Mouse (Mus musculus): ENCODE data around the gene Txndc15. TPM values are rescaled to one million over a fixed set of nuclear protein-coding genes. Genes with fewer than 3 reads are reported as not detected.

Gene Txndc15
- total RNA-seq, 2 experiments from 2014 or later, result 62.9 to 68.8 TPM

DNA sequence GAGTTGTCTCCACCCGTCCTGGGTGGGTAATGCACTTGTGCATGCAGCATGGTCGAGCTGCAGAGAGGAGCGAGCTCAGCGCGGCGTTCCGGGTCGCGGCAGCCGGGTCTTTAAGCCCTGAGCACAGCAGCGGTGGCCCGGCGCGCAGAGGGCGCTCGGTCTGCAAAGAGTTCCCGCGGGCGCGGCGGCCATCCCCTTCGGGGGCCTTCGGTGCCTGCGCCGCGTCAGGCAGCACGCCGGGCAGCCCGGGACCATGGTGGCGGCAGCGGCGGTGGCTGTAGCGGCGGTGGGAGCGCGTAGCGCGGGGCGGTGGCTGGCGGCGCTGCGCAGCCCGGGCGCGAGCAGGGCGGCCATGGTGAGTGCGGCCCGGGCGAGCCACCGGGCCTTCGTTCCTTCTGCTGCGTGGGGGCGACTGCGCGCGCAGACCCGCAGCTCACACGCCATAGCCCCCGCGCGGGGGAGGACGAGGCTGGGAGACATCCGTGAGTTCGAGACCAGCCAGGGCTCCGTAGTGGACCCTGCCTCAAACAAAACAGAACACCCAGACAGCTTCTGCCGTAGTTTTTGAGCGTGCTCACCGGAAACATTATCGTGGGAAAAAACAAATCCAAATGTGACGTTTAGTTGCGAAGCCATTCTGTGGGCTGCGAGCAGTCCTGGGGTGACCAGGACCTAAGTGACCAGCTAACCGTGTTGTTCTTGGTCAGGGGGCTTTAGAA lies 12.8 kb downstream of the Txndc15 start, which contains the start of gene Pcbd2:
Gene Pcbd2 (plus strand): TSS at position 249 of the 719 bp plus-strand sequence.
- DNase-seq (ENCODE audit: extremely low spot score in 1 of 2, low spot score in 2 of 2), result peak; percentile 76 to 93
- intact Hi-C loops (cut with DNase I), result loop anchor here (2.0 kb wide), 1 partner anchor 32 kb away; no protein-coding TSS in a partner anchor

DNA sequence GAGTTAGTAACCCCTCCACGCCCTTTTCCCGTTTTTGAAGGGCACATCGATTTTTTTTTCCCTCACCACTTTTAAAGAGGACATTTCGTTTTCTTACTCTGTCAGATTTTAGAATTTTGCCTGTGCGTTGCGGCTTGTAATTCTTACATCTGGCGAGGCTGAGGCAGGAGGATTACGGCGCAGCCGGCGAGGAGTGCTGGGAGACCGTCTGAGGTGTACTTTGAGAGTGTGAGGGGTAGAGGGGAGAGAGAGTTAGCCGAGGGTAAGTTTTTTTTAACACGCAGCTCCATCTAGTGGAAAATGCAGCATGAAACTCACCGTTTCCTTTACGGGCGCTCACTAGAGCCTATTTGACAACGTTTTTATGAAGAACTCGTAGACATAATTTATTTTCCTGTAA lies 13.4 kb downstream of the Txndc15 start:
- intact Hi-C loops (cut with DNase I), result loop anchor here (2.0 kb wide), 1 partner anchor 33 kb away; no protein-coding TSS in a partner anchor
- peak; percentile 69 for DNase-seq (ENCODE audit: extremely low spot score in 1 of 2, low spot score in 2 of 2)

DNA sequence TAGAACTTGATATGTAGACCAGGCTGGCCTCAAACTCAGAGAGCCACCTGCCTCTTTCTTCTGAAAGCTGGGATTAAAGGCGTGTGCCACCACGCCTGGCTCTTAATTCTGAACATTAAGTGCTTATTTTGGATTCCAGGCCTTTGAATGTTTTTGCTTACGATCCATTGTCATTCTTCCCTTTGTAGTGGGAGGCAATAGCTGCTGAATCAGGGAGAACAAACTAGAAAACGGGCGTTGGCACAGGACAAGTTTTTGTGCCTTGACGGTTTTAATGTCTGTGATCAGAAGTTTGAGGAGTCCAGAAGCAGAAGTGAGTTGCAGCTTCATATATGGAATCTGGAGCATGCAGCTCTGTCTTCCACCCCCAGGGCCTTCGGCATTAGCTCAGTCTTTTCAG lies 16.3 kb downstream of the Txndc15 start:
- no peak for DNase-seq (ENCODE audit: extremely low spot score in 1 of 2, low spot score in 2 of 2)
- intact Hi-C loops (cut with DNase I), result no loop called here

DNA sequence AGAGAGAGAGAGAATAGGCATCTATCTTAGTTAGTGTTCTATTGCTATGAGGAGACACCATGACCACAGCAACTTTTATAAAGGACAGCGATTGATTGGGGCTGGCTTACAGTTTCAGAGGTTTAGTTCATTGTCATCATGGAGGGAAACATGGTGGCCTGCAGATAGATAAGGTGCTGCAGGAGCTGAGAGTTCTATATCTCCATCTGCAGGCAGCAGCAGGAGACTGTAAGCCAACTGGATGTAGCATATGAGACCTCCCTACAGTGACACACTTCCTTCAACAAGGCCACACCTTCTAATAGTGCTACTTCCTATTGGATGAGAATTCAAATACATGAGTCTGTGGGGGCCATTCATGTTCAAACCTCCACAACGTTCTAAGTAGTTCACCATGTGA lies 17.7 kb downstream of the Txndc15 start:
- intact Hi-C loops (cut with DNase I), result no loop called here
- DNase-seq (ENCODE audit: extremely low spot score in 1 of 2, low spot score in 2 of 2), result no peak

DNA sequence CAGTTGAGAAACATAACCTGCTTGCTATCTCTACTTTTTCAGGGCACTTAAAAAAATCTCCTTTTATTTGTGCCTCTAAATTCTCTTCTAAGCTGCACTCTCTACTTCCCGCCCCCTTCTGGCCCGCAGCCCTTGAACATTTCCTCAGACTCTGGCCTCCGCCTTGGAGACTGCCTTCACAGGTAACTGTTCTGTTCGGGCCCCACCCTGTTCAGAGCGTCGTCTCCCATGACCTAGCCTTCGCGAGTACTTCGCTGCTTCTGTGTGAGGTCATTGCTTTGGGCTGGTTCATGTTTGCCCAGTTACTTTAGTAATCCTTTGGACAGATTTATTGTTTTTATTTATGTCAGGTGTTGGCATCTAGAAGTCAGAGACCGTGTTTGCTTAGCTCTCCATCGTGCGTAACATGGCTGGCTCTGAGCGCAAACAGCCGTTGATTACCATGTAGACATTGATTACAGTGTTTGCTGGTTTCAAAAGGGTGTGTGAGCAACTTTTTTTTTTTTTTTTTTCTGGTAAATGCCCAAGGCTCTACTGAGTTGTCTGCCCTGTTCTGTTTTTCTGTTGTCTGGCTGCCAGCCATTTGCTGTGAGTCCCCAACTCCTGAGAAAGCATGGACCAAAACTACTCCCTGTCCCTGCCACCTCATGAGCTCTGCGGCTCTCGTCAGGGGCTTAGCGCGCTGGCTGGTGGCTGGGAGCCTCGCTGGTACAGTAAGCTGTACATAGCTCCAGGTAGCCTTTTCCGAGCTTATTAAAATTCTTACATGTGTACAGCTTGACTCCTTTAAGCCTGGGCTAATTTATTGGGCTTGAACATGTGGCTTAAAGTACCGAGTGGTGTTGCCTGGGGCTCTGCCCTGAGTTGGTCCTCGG lies 19.4 kb downstream of the Txndc15 start:
- no peak for DNase-seq (ENCODE audit: extremely low spot score in 1 of 2, low spot score in 2 of 2)
- intact Hi-C loops (cut with DNase I), result no loop called here

DNA sequence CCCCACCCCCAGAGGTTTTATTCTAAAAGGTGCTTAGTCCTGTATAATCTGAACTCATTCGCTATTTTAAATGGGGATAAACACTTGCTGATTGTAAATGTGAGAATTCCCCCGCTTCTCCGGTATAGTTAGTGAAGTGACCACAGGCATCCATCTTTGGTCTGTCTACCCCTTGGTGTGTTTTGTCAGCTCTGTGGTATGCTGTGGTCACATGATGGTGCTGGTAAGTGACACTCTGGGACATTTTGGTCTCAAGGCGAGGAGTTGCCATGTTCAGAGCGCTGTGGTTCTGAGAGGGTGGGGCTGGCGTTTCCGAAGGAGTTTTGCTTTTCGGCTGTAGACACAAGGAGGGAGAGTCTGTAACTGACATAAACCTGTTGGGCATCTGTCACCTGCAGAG lies 23.4 kb downstream of the Txndc15 start:
- intact Hi-C loops (cut with DNase I), result no loop called here
- DNase-seq (ENCODE audit: extremely low spot score in 1 of 2, low spot score in 2 of 2), result no peak

DNA sequence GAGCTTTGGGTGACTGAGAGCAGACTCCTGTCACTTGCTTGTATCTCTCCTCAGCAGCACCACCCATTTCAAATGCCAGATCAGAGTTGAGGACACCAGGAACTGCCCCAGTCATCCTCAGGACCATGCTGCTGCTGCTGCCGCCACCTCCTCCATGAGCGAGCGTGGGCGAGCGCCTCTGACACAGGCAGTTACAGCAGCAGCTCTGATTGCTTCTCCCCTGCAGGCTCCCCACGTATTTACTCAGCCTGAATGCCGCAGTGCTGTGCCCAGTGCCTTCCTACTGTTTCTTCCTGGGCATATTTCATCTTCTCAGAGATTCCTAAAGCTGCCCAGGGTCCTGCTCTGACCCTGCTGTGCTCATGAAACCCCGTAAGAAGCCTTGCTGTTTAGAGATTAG lies 27.9 kb downstream of the Txndc15 start:
- no peak for DNase-seq (ENCODE audit: extremely low spot score in 1 of 2, low spot score in 2 of 2)
- intact Hi-C loops (cut with DNase I), result no loop called here

DNA sequence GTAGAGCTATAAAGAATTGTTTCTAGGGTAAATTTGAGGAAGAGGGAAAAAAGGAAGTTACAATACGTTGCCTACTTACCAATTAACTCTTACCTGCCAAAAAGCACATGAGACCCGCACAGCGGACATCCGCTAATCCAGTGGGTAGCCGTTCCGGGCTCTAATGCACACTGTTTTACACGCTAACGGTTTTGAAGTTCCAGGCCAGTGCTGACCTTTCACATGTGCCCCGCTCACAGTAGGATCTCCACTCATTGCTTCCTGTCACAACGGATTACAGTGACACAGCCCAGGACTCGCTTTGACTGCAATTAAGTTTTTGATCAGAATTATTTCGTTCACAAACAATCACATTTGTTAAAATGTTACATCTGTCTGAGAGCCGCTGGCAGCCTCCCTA lies 39.9 kb downstream of the Txndc15 start:
- no peak for DNase-seq (ENCODE audit: extremely low spot score in 1 of 2, low spot score in 2 of 2)
- intact Hi-C loops (cut with DNase I), result no loop called here

DNA sequence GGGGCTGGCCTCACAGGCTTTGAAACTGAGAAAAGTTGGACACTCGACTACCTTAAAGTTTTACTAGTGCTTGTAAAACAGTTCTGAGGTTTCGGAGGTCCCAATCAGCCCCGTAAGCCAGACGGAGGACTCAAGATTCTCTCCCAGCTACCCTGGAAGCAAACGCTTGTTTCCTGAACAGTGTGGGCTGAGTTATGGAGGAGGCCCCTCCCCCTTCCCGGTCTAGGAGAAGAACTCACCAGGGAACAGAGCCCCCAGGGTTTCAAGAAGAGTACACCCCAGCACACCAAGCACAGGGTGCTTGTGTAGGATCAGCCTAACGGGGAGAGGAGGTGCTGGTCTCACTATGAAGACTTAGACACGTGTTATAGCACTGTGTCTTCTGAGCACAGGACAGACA lies 42.3 kb downstream of the Txndc15 start:
- no peak for DNase-seq (ENCODE audit: extremely low spot score in 1 of 2, low spot score in 2 of 2)
- intact Hi-C loops (cut with DNase I), result no loop called here

DNA sequence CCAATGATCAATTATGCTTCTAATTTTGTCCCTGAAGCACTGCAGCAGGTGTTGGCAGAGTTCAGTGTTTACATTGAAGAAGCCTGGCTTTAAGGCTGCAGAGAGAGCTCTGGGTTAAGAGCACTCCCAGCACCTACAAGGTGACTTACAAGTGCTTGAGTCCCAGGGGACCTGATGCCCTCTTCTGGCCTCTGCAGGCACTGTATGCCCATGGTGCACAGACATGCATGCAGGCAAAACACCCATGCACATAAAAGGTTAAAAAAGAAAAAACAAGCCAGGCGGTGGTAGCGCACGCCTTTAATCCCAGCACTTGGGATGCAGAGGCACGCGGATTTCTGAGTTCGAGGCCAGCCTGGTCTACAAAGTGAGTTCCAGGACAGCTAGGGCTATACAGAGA lies 43.2 kb downstream of the Txndc15 start:
- no peak for DNase-seq (ENCODE audit: extremely low spot score in 1 of 2, low spot score in 2 of 2)
- intact Hi-C loops (cut with DNase I), result no loop called here

DNA sequence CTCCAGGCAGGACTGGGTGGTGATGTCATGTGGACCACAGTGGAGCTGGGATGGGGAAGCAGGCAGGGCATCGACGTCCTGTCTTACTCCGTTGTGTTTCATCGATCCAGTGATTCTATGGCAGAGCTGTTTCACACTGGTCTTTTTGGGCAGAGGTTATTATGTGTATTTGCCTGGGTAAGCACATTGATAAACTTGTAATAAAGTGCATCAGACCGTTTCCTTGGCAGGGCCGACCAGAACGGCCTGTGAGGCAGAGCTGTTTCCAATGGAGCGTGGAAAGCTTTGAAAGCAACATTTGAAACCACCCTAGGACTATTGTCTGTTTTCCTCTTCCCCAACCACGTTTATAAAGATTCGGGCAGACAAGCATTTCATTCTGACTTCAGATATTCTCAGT lies 46.1 kb downstream of the Txndc15 start:
- DNase-seq (ENCODE audit: extremely low spot score in 1 of 2, low spot score in 2 of 2), result no peak
- intact Hi-C loops (cut with DNase I), result no loop called here

DNA sequence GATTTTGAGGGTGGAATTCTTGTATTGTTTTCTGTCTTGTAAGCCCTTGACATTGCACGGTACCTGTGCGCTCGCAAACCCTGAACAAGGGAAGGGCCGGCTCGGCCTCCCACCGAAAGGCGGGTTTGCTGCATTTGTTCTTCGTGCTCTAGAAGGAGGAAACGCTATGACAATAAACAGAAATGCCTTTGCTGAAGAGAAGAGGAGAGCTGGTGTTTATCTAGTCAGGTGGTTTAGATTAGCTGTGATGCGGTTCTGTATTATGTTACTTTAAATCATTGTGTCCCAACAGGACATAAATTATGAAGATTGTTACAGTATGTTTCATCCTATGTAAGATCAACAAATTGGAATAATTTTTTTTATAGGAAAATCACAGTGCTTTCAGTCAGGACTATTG lies 47.0 kb downstream of the Txndc15 start:
- intact Hi-C loops (cut with DNase I), result no loop called here
- no peak for DNase-seq (ENCODE audit: extremely low spot score in 1 of 2, low spot score in 2 of 2)

DNA sequence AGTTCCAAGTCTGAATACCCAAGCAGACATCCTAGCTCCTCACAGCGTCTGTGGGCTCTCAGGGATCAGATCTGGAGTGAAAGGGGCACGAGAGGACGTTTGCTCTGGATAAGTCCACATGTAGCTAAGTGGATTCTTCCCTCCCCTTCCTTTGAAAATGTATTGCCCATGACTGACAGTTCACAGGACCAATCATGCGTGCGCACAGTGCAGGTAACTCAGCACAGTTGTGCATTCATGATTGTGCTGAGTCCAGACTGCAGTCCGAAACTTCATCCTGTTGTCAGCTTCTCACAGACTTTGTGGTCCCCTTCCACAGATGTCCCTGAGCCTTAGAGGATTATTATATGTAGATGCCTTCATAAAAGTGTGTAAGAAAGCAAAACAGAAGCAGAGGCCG lies 59.9 kb downstream of the Txndc15 start:
- intact Hi-C loops (cut with DNase I), result no loop called here

DNA sequence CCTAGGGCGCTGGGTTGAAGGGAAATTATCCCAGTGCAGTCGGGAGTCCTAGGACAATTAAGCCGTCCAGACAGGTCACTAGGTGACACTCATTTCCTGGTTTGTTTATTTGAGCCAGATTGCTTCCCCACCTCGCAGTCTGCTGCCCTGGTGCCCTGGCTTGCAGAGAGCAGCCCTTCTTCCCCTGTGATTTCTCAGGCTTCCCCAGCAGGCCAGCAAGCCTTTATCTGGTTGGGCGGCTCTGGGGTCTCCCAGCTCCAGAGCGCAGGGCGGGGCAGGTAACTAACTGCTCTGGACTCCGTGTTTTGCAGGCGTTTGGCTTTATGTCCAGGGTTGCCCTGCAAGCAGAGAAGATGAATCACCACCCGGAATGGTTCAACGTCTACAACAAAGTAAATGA lies 60.6 kb downstream of the Txndc15 start:
- intact Hi-C loops (cut with DNase I), result no loop called here
- no peak for DNase-seq (ENCODE audit: extremely low spot score in 1 of 2, low spot score in 2 of 2)

More for the DNA sequence above, 59.9 kb downstream of the Txndc15 start:
- DNase-seq (ENCODE audit: extremely low spot score in 1 of 2, low spot score in 2 of 2), result no peak

Other genes starting within 250 kb of the Txndc15 start
- 100 to 1,000 TPM; 350 to 366 TPM for gene Dbn1, start 226.5 kb upstream of the Txndc15 start, total RNA-seq (2021)
- gene Pdlim7, start 201.0 kb upstream of the Txndc15 start, total RNA-seq (2021), result 10 to 100 TPM; 60.1 to 61.4 TPM
- gene Dok3, start 185.4 kb upstream of the Txndc15 start, total RNA-seq (2021), result 1 to 10 TPM; 4.3 to 4.5 TPM
- gene Ddx41, start 178.0 kb upstream of the Txndc15 start, total RNA-seq (2021), result 10 to 100 TPM; 42.0 to 43.4 TPM
- gene Fam193b, start 143.5 kb upstream of the Txndc15 start, total RNA-seq (2021), result 10 to 100 TPM; 65.8 to 67.6 TPM
- gene Tmed9, start 140.9 kb upstream of the Txndc15 start, total RNA-seq (2021), result 100 to 1,000 TPM; 118 to 120 TPM
- 10 to 100 TPM; 24.9 to 25.5 TPM for gene B4galt7, start 114.8 kb upstream of the Txndc15 start, total RNA-seq (2021)
- 10 to 100 TPM; 53.7 to 55.3 TPM for gene Caml, start 91.6 kb upstream of the Txndc15 start, total RNA-seq (2021)
- 10 to 100 TPM; 44.2 to 45.2 TPM for gene Ddx46, start 79.6 kb upstream of the Txndc15 start, total RNA-seq (2021)
- 10 to 100 TPM; 90.4 to 92.0 TPM for gene B230219D22Rik, start 21.5 kb upstream of the Txndc15 start, total RNA-seq (2021)
- gene Pcbd2, start 12.7 kb downstream of the Txndc15 start, total RNA-seq (2021), result 10 to 100 TPM; 26.9 to 32.1 TPM
- not detected for gene Catsper3, start 69.9 kb downstream of the Txndc15 start, total RNA-seq (2021)
- gene Pitx1, start 121.5 kb downstream of the Txndc15 start, total RNA-seq (2021), result not detected

All from left cerebral cortex, postnatal 10 days (tissue).